Mouse (Mus musculus): ENCODE data around the gene Lzic.

DNA sequence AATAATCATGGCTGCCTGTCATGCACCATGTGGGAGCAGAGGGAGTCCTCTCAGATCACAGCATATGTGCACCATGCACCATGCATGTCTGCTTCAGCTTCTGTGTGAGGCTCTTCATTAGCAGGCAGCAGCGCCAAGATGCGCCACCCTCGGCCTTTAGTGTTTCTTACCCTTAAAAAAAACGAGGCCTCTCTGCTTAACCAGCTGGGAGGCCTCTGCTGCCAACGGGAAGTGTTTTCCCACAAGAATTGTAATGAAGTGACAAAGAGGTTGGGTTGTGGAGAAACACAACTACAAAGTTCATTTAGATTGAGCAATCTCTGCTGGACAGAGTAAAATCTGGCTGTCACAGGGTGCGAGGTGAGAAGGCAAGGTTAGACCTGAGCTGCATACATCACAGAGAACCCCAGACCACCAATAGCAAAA, 26.2 kb downstream of the Lzic start:
- TF ChIP-seq CTCF (conservative IDR thresholded peaks at IDR 0.05; ENCODE audit: low read length) (no peak), POU5F1 (IDR thresholded peaks at IDR 0.05; ENCODE audit: borderline replicate concordance, low read length) (no peak), NANOG (IDR thresholded peaks at IDR 0.05; ENCODE audit: borderline replicate concordance, low read length) (no peak)
